Mouse (Mus musculus): Measurements from ENCODE around the gene Magel2. TPM values are rescaled to one million over a fixed set of nuclear protein-coding genes. Genes with fewer than 3 reads are reported as not detected.

Gene Magel2
- polyA plus RNA-seq, 1 experiment, result 0.23 TPM

- Histone ChIP-seq H3K4me3 (ENCODE audit: control insufficient read depth, insufficient read depth, low read length) (no peak overlapping the region), H3K4me1 (replicated peaks; ENCODE audit: control insufficient read depth, insufficient read depth, low read length) (no peaks in the 10 kb centered on the region), H3K27me3 (ENCODE audit: control insufficient read depth, insufficient read depth, low read length) (no peaks in the 10 kb centered on the region), H3K36me3 (ENCODE audit: control insufficient read depth, insufficient read depth, low read length) (no peaks in the 10 kb centered on the region), H3K27ac (ENCODE audit: control insufficient read depth, insufficient read depth, low read length) (no peak overlapping the region)
- WGBS, result 33% methylated on average over 1 of the region's 1 CpGs
- DNase-seq, result no peak
- TF ChIP-seq CTCF (IDR thresholded peaks at IDR 0.05; ENCODE audit: borderline replicate concordance, control insufficient read depth, extremely low read depth, insufficient read depth, low read length, poor library complexity) (no peak), POLR2A (IDR thresholded peaks at IDR 0.05; ENCODE audit: control insufficient read depth, extremely low read depth, insufficient read depth, low read length, poor library complexity) (no peak)
Observed at GRCm38 (mm10) chr7:62392202-62392601, 15.4 kb downstream of the Magel2 start.

GRCm38 (mm10) chr7:62406573-62407050, 29.8 kb downstream of the Magel2 start:
- Histone ChIP-seq H3K27ac (ENCODE audit: control insufficient read depth, insufficient read depth, low read length) (no peak overlapping the region), H3K4me3 (ENCODE audit: control insufficient read depth, insufficient read depth, low read length) (no peak overlapping the region), H3K4me1 (replicated peaks; ENCODE audit: control insufficient read depth, insufficient read depth, low read length) (no peaks in the 10 kb centered on the region), H3K27me3 (ENCODE audit: control insufficient read depth, insufficient read depth, low read length) (no peaks in the 10 kb centered on the region), H3K36me3 (ENCODE audit: control insufficient read depth, insufficient read depth, low read length) (no peaks in the 10 kb centered on the region)
- WGBS, result 51% methylated on average over 19 of the region's 19 CpGs
- DNase-seq, result no peak
- TF ChIP-seq CTCF (IDR thresholded peaks at IDR 0.05; ENCODE audit: borderline replicate concordance, control insufficient read depth, extremely low read depth, insufficient read depth, low read length, poor library complexity), result no peak
- TF ChIP-seq POLR2A (IDR thresholded peaks at IDR 0.05; ENCODE audit: control insufficient read depth, extremely low read depth, insufficient read depth, low read length, poor library complexity), result no peak

- Histone ChIP-seq H3K4me3 (ENCODE audit: control insufficient read depth, insufficient read depth, low read length) (no peak overlapping the region), H3K27ac (ENCODE audit: control insufficient read depth, insufficient read depth, low read length) (no peak overlapping the region), H3K4me1 (replicated peaks; ENCODE audit: control insufficient read depth, insufficient read depth, low read length) (no peaks in the 10 kb centered on the region), H3K36me3 (ENCODE audit: control insufficient read depth, insufficient read depth, low read length) (no peaks in the 10 kb centered on the region), H3K27me3 (ENCODE audit: control insufficient read depth, insufficient read depth, low read length) (no peaks in the 10 kb centered on the region)
- WGBS, result 57% methylated on average over 3 of the region's 3 CpGs
- no peak for DNase-seq
- TF ChIP-seq CTCF (IDR thresholded peaks at IDR 0.05; ENCODE audit: borderline replicate concordance, control insufficient read depth, extremely low read depth, insufficient read depth, low read length, poor library complexity) (no peak), POLR2A (IDR thresholded peaks at IDR 0.05; ENCODE audit: control insufficient read depth, extremely low read depth, insufficient read depth, low read length, poor library complexity) (no peak)
Observed at GRCm38 (mm10) chr7:62407803-62408202, 31.0 kb downstream of the Magel2 start.

GRCm38 (mm10) chr7:62415222-62415621, 38.4 kb downstream of the Magel2 start:
- TF ChIP-seq CTCF (IDR thresholded peaks at IDR 0.05; ENCODE audit: borderline replicate concordance, control insufficient read depth, extremely low read depth, insufficient read depth, low read length, poor library complexity) (no peak), POLR2A (IDR thresholded peaks at IDR 0.05; ENCODE audit: control insufficient read depth, extremely low read depth, insufficient read depth, low read length, poor library complexity) (no peak)
- DNase-seq, result no peak
- Histone ChIP-seq H3K27ac (ENCODE audit: control insufficient read depth, insufficient read depth, low read length) (no peak overlapping the region), H3K4me3 (ENCODE audit: control insufficient read depth, insufficient read depth, low read length) (no peak overlapping the region), H3K27me3 (ENCODE audit: control insufficient read depth, insufficient read depth, low read length) (no peaks in the 10 kb centered on the region), H3K4me1 (replicated peaks; ENCODE audit: control insufficient read depth, insufficient read depth, low read length) (0 out of 2 replicates have a peak, but pooled peaks cover 3% of the 10 kb centered on the region), H3K36me3 (ENCODE audit: control insufficient read depth, insufficient read depth, low read length) (no peaks in the 10 kb centered on the region)
- WGBS, result 88% methylated on average over 1 of the region's 1 CpGs

- Histone ChIP-seq H3K4me3 (ENCODE audit: control insufficient read depth, insufficient read depth, low read length) (no peak overlapping the region), H3K27me3 (ENCODE audit: control insufficient read depth, insufficient read depth, low read length) (no peaks in the 10 kb centered on the region), H3K4me1 (replicated peaks; ENCODE audit: control insufficient read depth, insufficient read depth, low read length) (0 out of 2 replicates have a peak, but pooled peaks cover 3% of the 10 kb centered on the region), H3K36me3 (ENCODE audit: control insufficient read depth, insufficient read depth, low read length) (no peaks in the 10 kb centered on the region), H3K27ac (ENCODE audit: control insufficient read depth, insufficient read depth, low read length) (no peak overlapping the region)
- TF ChIP-seq POLR2A (IDR thresholded peaks at IDR 0.05; ENCODE audit: control insufficient read depth, extremely low read depth, insufficient read depth, low read length, poor library complexity), result no peak
- TF ChIP-seq CTCF (IDR thresholded peaks at IDR 0.05; ENCODE audit: borderline replicate concordance, control insufficient read depth, extremely low read depth, insufficient read depth, low read length, poor library complexity), result no peak
- no peak for DNase-seq
Observed at GRCm38 (mm10) chr7:62416173-62416572, 39.4 kb downstream of the Magel2 start.

GRCm38 (mm10) chr7:62418346-62418745, 41.5 kb downstream of the Magel2 start:
- Histone ChIP-seq H3K27me3 (ENCODE audit: control insufficient read depth, insufficient read depth, low read length) (no peaks in the 10 kb centered on the region), H3K4me3 (ENCODE audit: control insufficient read depth, insufficient read depth, low read length) (no peak overlapping the region)
- WGBS, result 87% methylated on average over 9 of the region's 9 CpGs

GRCm38 (mm10) chr7:62419105-62419492, 42.3 kb downstream of the Magel2 start:
- H3K36me3 ChIP-seq (ENCODE audit: control insufficient read depth, insufficient read depth, low read length), result no peaks in the 10 kb centered on the region
- H3K27ac ChIP-seq (ENCODE audit: control insufficient read depth, insufficient read depth, low read length), result no peak overlapping the region
- peak overlapping the region; percentile 39; the same call in 1 of the 2 replicates for H3K4me3 ChIP-seq (ENCODE audit: control insufficient read depth, insufficient read depth, low read length)
- no peak for DNase-seq
- TF ChIP-seq POLR2A (IDR thresholded peaks at IDR 0.05; ENCODE audit: control insufficient read depth, extremely low read depth, insufficient read depth, low read length, poor library complexity) (no peak), CTCF (IDR thresholded peaks at IDR 0.05; ENCODE audit: borderline replicate concordance, control insufficient read depth, extremely low read depth, insufficient read depth, low read length, poor library complexity) (no peak)
- 77% methylated on average over 17 of the region's 17 CpGs for WGBS
- no peaks in the 10 kb centered on the region for H3K27me3 ChIP-seq (ENCODE audit: control insufficient read depth, insufficient read depth, low read length)
- H3K4me1 ChIP-seq (replicated peaks; ENCODE audit: control insufficient read depth, insufficient read depth, low read length), result 0 out of 2 replicates have a peak, but pooled peaks cover 3% of the 10 kb centered on the region

More at GRCm38 (mm10) chr7:62418346-62418745, 41.5 kb downstream of the Magel2 start:
- DNase-seq, result no peak
- 0 out of 2 replicates have a peak, but pooled peaks cover 3% of the 10 kb centered on the region for H3K4me1 ChIP-seq (replicated peaks; ENCODE audit: control insufficient read depth, insufficient read depth, low read length)
- H3K36me3 ChIP-seq (ENCODE audit: control insufficient read depth, insufficient read depth, low read length), result no peaks in the 10 kb centered on the region
- H3K27ac ChIP-seq (ENCODE audit: control insufficient read depth, insufficient read depth, low read length), result no peak overlapping the region
- no peak for TF ChIP-seq POLR2A (IDR thresholded peaks at IDR 0.05; ENCODE audit: control insufficient read depth, extremely low read depth, insufficient read depth, low read length, poor library complexity)
- TF ChIP-seq CTCF (IDR thresholded peaks at IDR 0.05; ENCODE audit: borderline replicate concordance, control insufficient read depth, extremely low read depth, insufficient read depth, low read length, poor library complexity), result no peak
